Mouse (Mus musculus): ENCODE measurements around the gene Morn1. TPM values are rescaled to one million over a fixed set of nuclear protein-coding genes. Genes with fewer than 3 reads are reported as not detected.
A peak's percentile ranks its signal among the peaks of the same experiment; 100 is the strongest.

Morn1 gene
- polyA plus RNA-seq, 1 experiment from 2014 or later, result 1.1 TPM

DNA sequence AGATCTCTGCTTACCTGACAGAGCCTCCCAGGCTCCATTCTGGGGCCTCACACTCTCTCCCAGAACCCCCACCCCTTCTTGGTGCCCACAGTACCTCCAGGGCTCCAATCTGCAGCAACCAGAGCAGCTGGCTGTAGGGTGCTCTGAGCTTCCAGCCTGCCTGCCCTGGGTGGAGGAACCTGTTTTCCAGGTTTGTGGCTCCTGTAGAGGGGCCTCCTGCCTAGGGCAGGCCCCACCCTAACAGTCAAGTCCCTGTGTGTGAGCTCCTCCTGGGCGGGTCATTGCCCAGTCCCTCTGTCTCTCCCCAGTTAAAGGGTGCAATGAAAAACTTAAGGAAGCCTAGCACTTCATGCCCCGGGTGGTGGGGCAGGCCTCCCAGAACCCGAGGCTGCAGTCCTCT lies 22.5 kb upstream of the Morn1 start:
- Histone ChIP-seq H3K4me3 (ENCODE audit: low read depth, low read length) (no peak overlapping the region), H3K9ac (ENCODE audit: low read depth, low read length) (no peak overlapping the region), H3K36me3 (ENCODE audit: control insufficient read depth, insufficient read depth) (peaks cover 4% of the 10 kb centered on the region), H3K9me3 (replicated peaks; ENCODE audit: control insufficient read depth, low read length) (no peaks in the 10 kb centered on the region), H3K4me2 (ENCODE audit: low read depth, low read length) (no peak overlapping the region), H3K27me3 (ENCODE audit: control insufficient read depth, insufficient read depth, low read depth, low read length) (no peaks in the 10 kb centered on the region), H3K27ac (ENCODE audit: low read length) (no peak overlapping the region), H3K4me1 (ENCODE audit: control insufficient read depth, low read depth, low read length) (peaks cover 18% of the 10 kb centered on the region)
- WGBS (ENCODE audit: insufficient replicate concordance), result 31% methylated on average over 3 of the region's 3 CpGs
- ATAC-seq (ENCODE audit: low read depth), result no peak

DNA sequence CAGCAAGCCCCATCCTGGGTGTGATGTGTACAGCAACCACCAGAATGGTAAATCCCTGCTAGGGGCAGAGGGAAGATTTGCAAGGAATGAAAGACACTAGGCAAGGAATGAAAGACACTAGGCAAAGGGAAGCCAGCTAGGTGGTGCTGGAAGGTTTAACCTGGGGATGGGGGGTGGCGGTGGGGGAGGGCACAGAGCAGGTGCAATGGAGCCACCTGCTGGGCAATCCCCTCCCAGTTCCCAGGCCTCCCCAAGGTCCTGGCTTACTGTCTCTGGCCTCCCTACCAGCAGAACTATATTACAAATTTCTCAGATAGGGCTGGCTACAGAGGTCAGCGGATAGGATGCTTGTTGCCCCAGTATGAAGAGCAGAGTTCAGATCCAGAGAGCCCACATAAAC lies 21.9 kb upstream of the Morn1 start:
- no peak overlapping the region for H3K4me3 ChIP-seq (ENCODE audit: low read depth, low read length)
- no peak overlapping the region for H3K4me2 ChIP-seq (ENCODE audit: low read depth, low read length)
- ATAC-seq (ENCODE audit: low read depth), result no peak
- peaks cover 9% of the 10 kb centered on the region for H3K36me3 ChIP-seq (ENCODE audit: control insufficient read depth, insufficient read depth)
- H3K4me1 ChIP-seq (ENCODE audit: control insufficient read depth, low read depth, low read length), result peaks cover 18% of the 10 kb centered on the region
- H3K27ac ChIP-seq (ENCODE audit: low read length), result no peak overlapping the region
- H3K9me3 ChIP-seq (replicated peaks; ENCODE audit: control insufficient read depth, low read length), result no peaks in the 10 kb centered on the region
- 56% methylated on average over 2 of the region's 2 CpGs for WGBS (ENCODE audit: insufficient replicate concordance)
- H3K9ac ChIP-seq (ENCODE audit: low read depth, low read length), result no peak overlapping the region
- no peaks in the 10 kb centered on the region for H3K27me3 ChIP-seq (ENCODE audit: control insufficient read depth, insufficient read depth, low read depth, low read length)

DNA sequence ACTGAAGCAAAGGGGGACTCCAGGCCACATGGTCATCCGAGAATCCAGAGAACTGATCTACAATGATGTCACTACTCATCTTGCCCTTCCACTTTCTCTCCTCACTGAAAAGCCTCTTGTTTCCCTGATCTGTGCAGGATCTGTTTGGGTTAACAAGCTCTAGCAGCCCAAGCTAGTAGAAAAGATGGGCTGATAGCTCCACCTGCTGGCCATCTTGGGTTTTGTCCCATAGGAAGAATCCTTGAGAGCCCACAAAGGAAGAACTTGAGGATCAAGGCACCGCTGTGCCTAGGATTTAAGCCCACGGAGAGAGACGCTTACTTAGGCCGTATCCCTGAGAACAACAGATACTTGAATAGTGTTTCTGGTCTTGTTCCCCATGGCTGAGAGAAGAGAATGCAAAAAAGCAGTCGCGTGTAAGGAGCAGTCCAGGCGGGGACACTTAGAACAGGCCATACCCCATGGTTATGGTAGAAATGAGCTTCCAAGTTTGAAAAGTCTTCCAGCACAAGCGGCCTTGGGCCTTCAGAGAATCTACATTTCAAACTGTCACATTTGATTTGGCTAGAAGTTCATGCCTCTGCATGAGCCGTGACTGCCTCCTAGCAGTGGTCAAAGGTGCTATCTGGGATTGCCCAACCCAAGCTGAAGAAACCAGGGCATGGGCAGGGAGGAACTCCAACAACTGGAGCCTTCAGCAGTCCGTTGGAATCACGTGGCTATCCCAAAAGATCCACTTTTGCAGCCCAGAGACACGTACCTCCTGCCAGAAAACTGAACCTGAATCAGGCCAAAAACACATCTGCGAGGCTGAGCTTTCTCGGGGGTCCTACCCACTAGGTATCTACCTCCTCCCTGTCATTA lies 20.2 kb upstream of the Morn1 start:
- H3K9ac ChIP-seq (ENCODE audit: low read depth, low read length), result peak overlapping the region; percentile 55
- H3K4me3 ChIP-seq (ENCODE audit: low read depth, low read length), result peak overlapping the region; percentile 65
- ATAC-seq (ENCODE audit: low read depth), result peak; percentile 47
- H3K9me3 ChIP-seq (replicated peaks; ENCODE audit: control insufficient read depth, low read length), result no peaks in the 10 kb centered on the region
- peak overlapping the region; percentile 82 for H3K27ac ChIP-seq (ENCODE audit: low read length)
- H3K4me1 ChIP-seq (ENCODE audit: control insufficient read depth, low read depth, low read length), result peaks cover 18% of the 10 kb centered on the region
- no peaks in the 10 kb centered on the region for H3K27me3 ChIP-seq (ENCODE audit: control insufficient read depth, insufficient read depth, low read depth, low read length)
- H3K4me2 ChIP-seq (ENCODE audit: low read depth, low read length), result peak overlapping the region; percentile 73
- 2% methylated on average over 15 of the region's 15 CpGs for WGBS (ENCODE audit: insufficient replicate concordance)
- H3K36me3 ChIP-seq (ENCODE audit: control insufficient read depth, insufficient read depth), result peaks cover 26% of the 10 kb centered on the region

DNA sequence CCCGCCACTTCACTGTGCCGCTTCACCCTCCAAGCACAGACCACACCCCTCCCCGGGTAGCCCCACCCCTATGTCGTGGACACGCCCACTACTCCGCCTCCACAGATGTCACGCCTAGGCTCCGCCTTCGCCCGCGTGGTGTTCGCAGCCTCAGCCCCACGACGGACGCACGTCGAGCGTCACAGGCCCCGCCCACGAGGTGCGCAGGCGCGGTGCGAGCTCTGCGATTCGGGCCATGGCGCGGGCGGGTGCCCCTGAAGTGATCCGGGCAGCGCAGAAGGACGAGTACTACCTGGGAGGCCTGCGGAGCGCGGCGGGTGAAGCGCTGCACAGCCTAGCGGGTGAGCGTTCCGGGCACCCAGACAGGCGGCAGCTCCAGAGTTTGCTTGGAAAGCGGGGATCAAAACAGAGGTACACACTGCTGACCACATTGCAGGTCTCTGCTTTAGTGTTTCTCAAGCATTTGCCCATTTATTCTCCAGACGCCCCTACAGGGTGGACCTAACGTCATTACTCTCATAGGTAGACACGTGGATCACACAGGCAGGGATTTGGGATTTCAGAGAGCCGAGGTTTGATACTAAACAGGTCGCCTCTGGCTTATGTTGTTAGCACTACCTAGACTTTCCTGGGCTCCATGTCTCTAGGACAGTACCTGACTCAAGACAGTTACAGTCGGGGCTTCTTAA lies 19.4 kb upstream of the Morn1 start, which contains the start of gene Pex10:
Gene Pex10, plus strand, starts transcription at position 183 of the 689 bp plus-strand sequence.
- H3K4me3 ChIP-seq (ENCODE audit: low read depth, low read length), result peak within 1 kb of the TSS; percentile 65
- H3K9ac ChIP-seq (ENCODE audit: low read depth, low read length), result peak within 1 kb of the TSS; percentile 68
- H3K9me3 ChIP-seq (replicated peaks; ENCODE audit: control insufficient read depth, low read length), result no peaks in the 10 kb centered on the region
- under 1% methylated on average over 48 of the region's 48 CpGs for WGBS (ENCODE audit: insufficient replicate concordance)
- ATAC-seq (ENCODE audit: low read depth), result peak; percentile 92
- peaks cover 18% of the 10 kb centered on the region for H3K4me1 ChIP-seq (ENCODE audit: control insufficient read depth, low read depth, low read length)
- peaks cover 33% of the 10 kb centered on the region for H3K36me3 ChIP-seq (ENCODE audit: control insufficient read depth, insufficient read depth)
- H3K27me3 ChIP-seq (ENCODE audit: control insufficient read depth, insufficient read depth, low read depth, low read length), result no peaks in the 10 kb centered on the region
- peak within 1 kb of the TSS; percentile 82 for H3K27ac ChIP-seq (ENCODE audit: low read length)
- H3K4me2 ChIP-seq (ENCODE audit: low read depth, low read length), result peak within 1 kb of the TSS; percentile 73

DNA sequence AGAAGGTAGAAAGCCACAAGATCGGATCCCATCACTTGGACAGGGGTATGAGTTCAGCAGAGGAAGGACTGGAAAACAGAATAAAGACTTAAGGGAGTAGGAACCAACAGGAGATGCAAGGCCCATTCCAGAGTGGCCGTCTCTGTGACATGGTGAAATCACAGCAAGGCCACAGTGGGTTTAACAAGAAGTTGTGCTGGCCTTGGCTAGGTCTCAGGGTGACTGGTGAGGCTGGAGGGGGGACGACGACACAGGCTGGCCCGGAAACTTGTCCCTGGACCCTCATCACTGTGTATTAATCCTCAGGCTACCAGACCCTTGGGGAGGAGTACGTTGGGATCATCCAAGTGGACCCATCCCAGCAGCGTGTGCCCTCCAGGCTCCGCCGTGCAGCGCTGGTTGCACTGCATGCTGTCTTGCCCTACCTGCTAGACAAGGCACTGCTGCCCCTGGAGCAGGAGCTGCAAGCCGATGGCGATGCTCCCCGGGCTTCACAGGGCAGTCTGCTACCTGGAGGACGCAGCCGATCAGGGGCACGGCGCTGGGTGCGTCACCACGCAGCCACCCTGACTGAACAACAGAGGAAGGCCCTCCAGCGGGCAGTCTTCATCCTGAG lies 17.9 kb upstream of the Morn1 start:
- Histone ChIP-seq H3K36me3 (ENCODE audit: control insufficient read depth, insufficient read depth) (peaks cover 44% of the 10 kb centered on the region), H3K9ac (ENCODE audit: low read depth, low read length) (no peak overlapping the region), H3K4me3 (ENCODE audit: low read depth, low read length) (no peak overlapping the region)

DNA sequence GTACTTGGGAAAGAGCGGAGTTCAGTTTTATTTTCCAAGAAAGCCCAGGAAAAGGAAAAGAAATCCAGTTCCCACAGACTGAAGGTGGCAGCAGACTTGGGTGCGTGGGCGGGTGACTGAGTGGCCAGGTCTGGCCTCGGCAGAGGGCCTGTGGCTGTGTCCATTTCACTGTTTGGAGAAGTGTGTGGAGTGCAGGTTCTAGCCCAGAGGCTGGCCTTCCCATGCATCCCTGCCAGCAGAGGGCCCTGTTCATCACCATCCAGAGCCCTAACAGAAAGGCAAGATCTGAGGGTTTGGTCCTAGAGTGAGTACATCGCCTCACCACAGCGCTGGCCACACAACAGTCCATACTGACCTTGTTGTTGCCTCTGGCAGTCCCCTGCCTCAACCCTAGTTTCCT lies 17.2 kb upstream of the Morn1 start:
- Histone ChIP-seq H3K27ac (ENCODE audit: low read length) (no peak overlapping the region), H3K27me3 (ENCODE audit: control insufficient read depth, insufficient read depth, low read depth, low read length) (no peaks in the 10 kb centered on the region), H3K4me1 (ENCODE audit: control insufficient read depth, low read depth, low read length) (peaks cover 18% of the 10 kb centered on the region), H3K36me3 (ENCODE audit: control insufficient read depth, insufficient read depth) (peaks cover 46% of the 10 kb centered on the region), H3K9me3 (replicated peaks; ENCODE audit: control insufficient read depth, low read length) (no peaks in the 10 kb centered on the region), H3K4me2 (ENCODE audit: low read depth, low read length) (no peak overlapping the region), H3K4me3 (ENCODE audit: low read depth, low read length) (no peak overlapping the region), H3K9ac (ENCODE audit: low read depth, low read length) (no peak overlapping the region)
- ATAC-seq (ENCODE audit: low read depth), result no peak
- 81% methylated on average over 6 of the region's 6 CpGs for WGBS (ENCODE audit: insufficient replicate concordance)

More for the DNA sequence above, 17.9 kb upstream of the Morn1 start:
- ATAC-seq (ENCODE audit: low read depth), result no peak
- Histone ChIP-seq H3K4me1 (ENCODE audit: control insufficient read depth, low read depth, low read length) (peaks cover 18% of the 10 kb centered on the region), H3K27me3 (ENCODE audit: control insufficient read depth, insufficient read depth, low read depth, low read length) (no peaks in the 10 kb centered on the region), H3K9me3 (replicated peaks; ENCODE audit: control insufficient read depth, low read length) (no peaks in the 10 kb centered on the region), H3K27ac (ENCODE audit: low read length) (no peak overlapping the region), H3K4me2 (ENCODE audit: low read depth, low read length) (peak overlapping the region; percentile 73; the same call in 1 of the 2 replicates)
- 89% methylated on average over 20 of the region's 20 CpGs for whole genome bisulfite sequencing (ENCODE audit: insufficient replicate concordance)

DNA sequence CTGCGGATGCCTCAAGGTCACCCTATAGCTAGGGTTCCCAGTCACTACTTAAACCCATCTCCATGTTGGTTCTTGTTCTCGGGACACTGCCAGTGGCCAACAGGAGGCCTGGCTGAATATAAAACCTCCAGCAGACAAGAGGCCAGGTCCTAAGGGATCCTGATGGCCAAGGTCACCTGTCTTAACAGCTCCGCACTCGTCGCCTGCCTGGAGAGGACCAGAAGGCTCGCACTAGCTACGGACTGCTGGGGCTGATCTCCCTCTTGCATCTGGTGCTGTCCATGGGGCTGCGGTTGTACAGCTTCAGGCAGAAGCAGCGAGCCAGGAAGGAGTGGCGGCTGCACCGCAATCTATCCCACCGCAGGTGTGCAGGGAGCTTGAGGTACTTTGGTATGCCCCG lies 16.2 kb upstream of the Morn1 start:
- Histone ChIP-seq H3K27me3 (ENCODE audit: control insufficient read depth, insufficient read depth, low read depth, low read length) (no peaks in the 10 kb centered on the region), H3K9ac (ENCODE audit: low read depth, low read length) (no peak overlapping the region), H3K4me3 (ENCODE audit: low read depth, low read length) (no peak overlapping the region), H3K27ac (ENCODE audit: low read length) (no peak overlapping the region), H3K4me1 (ENCODE audit: control insufficient read depth, low read depth, low read length) (peaks cover 18% of the 10 kb centered on the region), H3K36me3 (ENCODE audit: control insufficient read depth, insufficient read depth) (peaks cover 55% of the 10 kb centered on the region), H3K4me2 (ENCODE audit: low read depth, low read length) (no peak overlapping the region), H3K9me3 (replicated peaks; ENCODE audit: control insufficient read depth, low read length) (no peaks in the 10 kb centered on the region)
- WGBS (ENCODE audit: insufficient replicate concordance), result 89% methylated on average over 13 of the region's 13 CpGs
- no peak for ATAC-seq (ENCODE audit: low read depth)

DNA sequence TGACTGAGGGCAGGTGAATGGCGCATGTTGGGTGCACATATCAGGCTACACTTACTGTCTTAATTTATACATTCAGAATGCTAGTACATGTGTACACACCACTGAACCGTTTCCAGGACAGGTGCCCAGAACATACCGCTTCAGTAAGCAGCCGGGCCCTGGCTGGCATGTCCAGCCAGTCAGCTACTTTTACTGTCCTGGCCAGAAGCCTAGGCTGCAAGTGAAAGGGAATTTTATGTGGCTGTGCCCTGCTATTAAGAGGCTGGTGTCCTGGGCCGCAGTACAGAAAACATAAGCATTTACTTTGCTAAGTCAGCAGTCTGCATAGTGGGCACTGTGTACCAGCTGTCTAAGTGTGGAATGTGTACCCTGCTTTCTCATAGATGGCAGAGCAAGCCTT lies 15.5 kb upstream of the Morn1 start:
- peaks cover 18% of the 10 kb centered on the region for H3K4me1 ChIP-seq (ENCODE audit: control insufficient read depth, low read depth, low read length)
- H3K27me3 ChIP-seq (ENCODE audit: control insufficient read depth, insufficient read depth, low read depth, low read length), result no peaks in the 10 kb centered on the region
- ATAC-seq (ENCODE audit: low read depth), result no peak
- H3K9me3 ChIP-seq (replicated peaks; ENCODE audit: control insufficient read depth, low read length), result no peaks in the 10 kb centered on the region
- H3K4me2 ChIP-seq (ENCODE audit: low read depth, low read length), result no peak overlapping the region
- WGBS (ENCODE audit: insufficient replicate concordance), result 82% methylated on average over 5 of the region's 5 CpGs
- H3K27ac ChIP-seq (ENCODE audit: low read length), result no peak overlapping the region
- H3K36me3 ChIP-seq (ENCODE audit: control insufficient read depth, insufficient read depth), result peaks cover 62% of the 10 kb centered on the region
- H3K9ac ChIP-seq (ENCODE audit: low read depth, low read length), result no peak overlapping the region
- H3K4me3 ChIP-seq (ENCODE audit: low read depth, low read length), result no peak overlapping the region

Data from liver, embryonic 16.5 days (tissue).